Mouse (Mus musculus) urinary bladder, postnatal 25 days (tissue): Measurements from ENCODE around the gene Crmp1.

Experiments used
- DNase-seq: peaks from one replicate; pipeline ENCODE4 v3.0.0; 2022; ENCODE audit warnings: low spot score

Gene Crmp1

GRCm38 (mm10) chr5:37310026-37310425 is 68.3 kb downstream of the Crmp1 start:
- no peak for DNase-seq

DNA sequence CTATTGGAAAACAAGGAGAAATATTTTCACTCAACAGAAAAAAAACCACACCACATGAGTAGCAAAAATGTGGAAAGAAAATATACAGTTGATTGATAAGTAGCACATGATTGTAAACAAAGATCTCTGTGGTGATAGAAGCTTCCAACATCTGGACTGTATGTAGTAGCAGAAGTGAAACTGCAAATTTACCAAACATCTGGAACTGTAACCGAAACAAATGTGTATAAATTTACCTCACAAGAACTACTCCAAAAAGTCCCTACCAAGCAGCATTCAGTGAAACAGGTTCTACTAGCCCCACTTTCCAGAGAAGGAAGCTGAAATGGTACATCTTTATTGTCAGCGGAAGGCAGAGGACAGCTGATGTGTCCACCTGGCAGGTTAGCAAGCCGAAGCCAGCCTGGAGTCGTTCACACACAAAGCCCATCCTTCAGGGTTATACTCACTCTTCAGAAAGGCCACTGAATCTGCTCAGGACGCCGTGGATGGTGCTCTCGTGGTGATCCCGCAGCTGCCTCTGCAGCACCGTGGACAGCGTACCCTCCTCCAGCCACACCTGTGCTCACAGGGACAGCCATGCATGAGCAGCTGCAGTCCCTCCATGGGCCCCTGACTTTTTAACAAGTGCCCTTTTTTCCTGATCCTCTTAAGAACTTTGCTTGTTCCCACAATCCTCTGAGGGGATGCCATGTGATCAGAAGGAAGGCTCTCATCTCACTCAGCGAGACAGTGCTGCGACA is 71.4 kb downstream of the Crmp1 start:
- no peak for DNase-seq

- no peak for DNase-seq
Observed at GRCm38 (mm10) chr5:37318715-37319114, 77.0 kb downstream of the Crmp1 start.

- DNase-seq = no peak
Observed at GRCm38 (mm10) chr5:37320174-37320573, 78.4 kb downstream of the Crmp1 start.

GRCm38 (mm10) chr5:37320761-37321160 is 79.0 kb downstream of the Crmp1 start:
- DNase-seq = no peak

GRCm38 (mm10) chr5:37326675-37327074 is 84.9 kb downstream of the Crmp1 start:
- DNase-seq = no peak

DNA sequence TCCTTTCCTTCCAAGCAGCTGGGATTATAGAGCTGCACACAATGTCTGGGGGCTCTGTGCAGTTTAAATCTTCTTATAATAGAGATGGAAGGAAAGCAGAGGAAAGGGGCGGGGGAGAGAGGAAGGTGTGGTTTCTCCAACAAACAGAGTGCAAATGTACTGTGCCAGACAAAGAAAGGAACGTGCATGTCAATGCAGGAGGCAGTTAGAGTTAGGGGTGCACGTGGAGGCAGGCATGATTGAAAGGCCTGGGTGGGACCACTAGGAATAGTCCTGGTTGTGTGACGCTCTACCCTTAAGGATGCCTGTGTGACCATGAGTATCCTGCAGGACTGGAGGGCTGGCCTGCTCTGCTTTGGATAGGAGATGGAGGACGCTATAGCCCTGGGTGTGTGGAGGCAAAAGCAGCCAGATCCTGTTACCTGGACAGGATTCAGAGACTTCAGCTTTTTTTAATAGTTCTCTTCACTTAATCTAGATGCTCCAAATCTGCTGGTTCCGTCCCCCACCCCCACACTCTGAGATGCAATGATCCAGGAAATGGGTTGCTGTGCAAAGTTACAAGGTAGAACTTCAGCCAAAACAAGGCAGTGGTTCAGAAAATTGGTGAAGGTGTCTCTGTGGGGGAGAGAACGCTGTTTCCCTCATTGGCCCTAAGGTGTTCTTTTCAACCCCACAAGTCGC is 88.9 kb downstream of the Crmp1 start:
- no peak for DNase-seq

- DNase-seq = no peak
Observed at GRCm38 (mm10) chr5:37331133-37331505, 89.4 kb downstream of the Crmp1 start.

- DNase-seq = no peak
Observed at GRCm38 (mm10) chr5:37332066-37332465, 90.3 kb downstream of the Crmp1 start.

- no peak for DNase-seq
Observed at GRCm38 (mm10) chr5:37335061-37335460, 93.3 kb downstream of the Crmp1 start.

DNA sequence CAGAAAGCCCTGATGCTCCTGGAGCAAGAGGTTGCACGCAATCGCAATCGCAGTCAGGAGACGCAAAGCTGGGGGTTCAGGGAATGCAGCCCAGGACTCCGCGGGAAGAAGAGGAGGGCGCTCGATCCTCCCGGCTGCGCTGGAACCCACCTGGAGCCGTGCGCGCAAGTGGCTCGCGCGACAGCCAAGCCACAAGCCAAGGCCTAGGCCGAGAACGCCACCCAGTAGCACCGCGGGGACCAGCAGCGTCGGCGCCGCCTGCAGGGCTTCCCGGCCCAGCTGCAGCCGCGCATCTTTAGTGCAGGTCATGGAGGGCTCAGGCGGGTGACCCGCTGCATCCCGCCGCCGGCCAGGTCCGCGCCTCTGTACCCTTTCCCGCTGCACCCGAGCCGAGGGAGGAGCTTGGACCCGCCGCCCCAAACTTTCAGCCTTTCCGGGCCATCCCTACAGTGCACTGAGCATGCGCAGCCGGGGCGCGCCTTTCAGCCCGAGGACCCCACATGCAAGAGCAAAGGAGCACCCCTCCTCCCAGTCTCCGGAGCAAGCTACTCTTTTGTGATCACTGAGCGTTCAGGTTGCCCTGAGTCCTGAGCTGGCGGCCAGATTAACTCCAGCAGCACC is 94.9 kb downstream of the Crmp1 start, which contains the start of gene Evc:
TSS of gene Evc (minus strand) at position 410 of the 621 bp plus-strand sequence.
- DNase-seq = peak; percentile 68

GRCm38 (mm10) chr5:37337696-37338095 is 96.0 kb downstream of the Crmp1 start:
- DNase-seq = no peak

DNA sequence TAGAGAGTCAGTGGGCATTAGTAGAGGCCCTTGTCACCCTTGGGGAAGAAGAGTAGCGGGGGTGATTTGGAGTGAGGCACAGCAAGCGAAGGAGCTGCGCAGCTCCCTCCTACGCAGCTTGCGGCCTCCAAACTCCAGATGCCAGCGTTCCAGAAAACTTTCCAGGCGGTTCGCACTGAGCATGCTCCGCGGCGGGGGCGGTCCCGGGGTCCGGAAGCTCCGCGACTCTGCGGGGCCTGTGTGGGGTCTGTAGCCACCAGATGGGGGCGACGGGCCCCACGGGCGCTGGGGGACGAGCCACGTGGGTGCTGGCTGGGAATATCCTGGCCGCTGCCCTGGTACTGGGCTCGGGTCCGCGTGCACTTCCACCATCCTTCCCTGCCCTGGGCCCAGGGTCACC is 96.5 kb downstream of the Crmp1 start, which contains the start of gene Evc2:
TSS of gene Evc2 (plus strand) at position 212 of the 400 bp plus-strand sequence.
- DNase-seq = peak; percentile 66
